Mouse (Mus musculus) spleen, embryonic (tissue): ENCODE measurements around the gene Gbp9.
"Not testable (repeated sequence)": the region's sequence is repeated elsewhere in the genome, so short reads cannot be mapped to it uniquely, and the experiment has no call there.

Experiments used
- CTCF ChIA-PET: fragments of 350-600 bp; sonication (Branson Sonifier 250); formaldehyde crosslinking; loops from one replicate; lab custom pipeline; 2022; lab: Charles Lee

Gbp9 gene

DNA sequence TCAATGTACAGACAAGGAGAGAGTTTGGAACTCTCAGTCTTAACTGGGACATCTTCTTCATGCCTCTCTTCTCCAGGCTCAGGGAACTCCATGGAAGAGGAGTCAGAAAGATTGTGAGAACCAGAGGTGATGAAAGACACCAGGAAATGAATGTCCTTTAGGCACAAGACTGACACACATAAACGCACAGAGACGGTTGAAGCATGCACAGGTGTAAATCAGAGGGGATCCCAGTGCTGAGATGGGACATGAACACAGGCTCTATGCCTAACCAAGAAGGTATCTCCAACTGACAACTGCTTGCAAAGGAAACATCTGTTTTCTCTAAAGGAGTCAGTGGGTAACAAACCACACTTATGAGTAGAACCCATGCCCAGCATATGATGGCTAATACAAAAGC lies 79.1 kb downstream of the Gbp9 start:
- CTCF ChIA-PET: no interaction called here

GRCm38 (mm10) chr5:105055279-105055678 lies 84.1 kb downstream of the Gbp9 start:
- CTCF ChIA-PET: no interaction called here

DNA sequence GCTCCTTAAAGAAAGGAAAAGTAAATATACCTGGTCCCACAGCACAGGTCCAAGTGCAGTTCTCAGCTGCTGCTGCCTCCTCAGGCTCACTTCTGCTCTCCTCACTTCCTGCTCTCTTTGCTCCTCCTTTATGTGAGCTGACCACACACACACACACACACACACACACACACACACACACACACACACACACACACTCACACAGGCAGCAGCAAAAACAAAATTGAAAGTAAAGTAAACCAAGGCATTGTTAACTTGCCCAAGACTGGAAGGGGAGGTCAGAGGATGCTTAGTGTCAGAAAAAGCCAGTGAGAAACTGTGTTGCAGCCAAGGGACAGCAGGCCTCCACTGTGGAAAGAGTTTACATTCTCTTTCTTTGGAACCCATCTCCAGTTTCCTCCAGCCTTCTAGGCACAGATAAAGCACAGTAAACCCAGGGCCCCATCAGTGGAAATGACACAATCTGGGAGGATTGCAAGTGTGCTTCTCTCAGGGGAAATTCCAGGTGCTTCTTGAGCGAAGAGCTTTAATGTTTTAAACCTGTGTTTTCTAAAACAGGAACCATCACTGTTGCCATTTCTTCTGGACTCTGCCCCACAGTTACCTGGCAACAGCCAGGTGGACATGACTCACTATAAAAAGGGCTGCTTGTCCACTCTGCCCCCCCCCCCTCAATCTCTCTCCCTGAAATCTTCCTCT lies 85.7 kb downstream of the Gbp9 start:
- CTCF ChIA-PET: not testable (repeated sequence)

DNA sequence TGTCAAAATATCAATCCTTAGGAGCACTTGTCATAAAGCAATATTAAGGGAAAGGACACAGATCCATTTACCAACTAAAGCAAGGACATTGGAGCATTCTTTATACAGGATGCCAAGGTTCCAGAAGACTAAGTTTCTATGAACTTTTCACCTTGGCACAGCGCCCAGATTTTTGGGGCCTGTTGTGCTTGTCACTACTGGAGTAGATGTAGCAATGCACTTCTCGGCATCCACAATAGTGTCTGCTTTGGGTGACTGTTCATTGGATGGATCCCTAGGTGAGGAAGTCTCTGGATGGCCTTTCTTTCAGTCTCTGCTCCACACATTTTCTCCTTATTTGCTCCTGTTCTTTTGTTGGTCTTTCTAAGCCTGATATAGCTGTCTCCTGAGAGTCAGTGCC lies 107.0 kb downstream of the Gbp9 start:
- CTCF ChIA-PET: no interaction called here
